22 mouse cellular contexts compared by ENCODE assay signal in the genomic region with DNA sequence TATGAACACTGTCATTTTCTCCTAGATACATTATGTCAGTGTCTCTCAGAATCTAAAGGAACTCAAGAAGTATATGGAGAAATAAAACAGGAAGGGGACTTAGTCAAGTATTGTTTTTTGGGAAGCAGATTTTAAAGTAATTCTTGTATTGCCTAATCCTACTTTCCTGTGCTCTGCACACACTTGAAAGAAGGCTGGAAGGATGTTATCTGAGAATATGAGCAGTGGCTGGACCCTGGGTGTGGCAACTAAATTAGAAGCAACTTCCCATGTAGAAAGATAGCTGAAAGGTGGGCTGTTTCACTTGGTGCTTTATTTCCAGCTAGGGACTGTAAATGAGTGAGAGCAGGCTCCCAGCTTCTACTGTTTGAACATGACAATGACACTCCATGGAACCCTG. TPM values are rescaled to one million over a fixed set of nuclear protein-coding genes. Genes with fewer than 3 reads are reported as not detected.
DNase-seq lines count a peak whose midpoint lies in the region; ATAC-seq and TF ChIP-seq lines count a peak whose summit lies in the region.
"Had no signal": no experiment of that assay in that cellular context is flagged by ENCODE, and none has a peak within 500 bp of the region (broad histone marks: within the 10 kb centered on the region; RNA-seq: fewer than 3 reads in every experiment).

No protein-coding gene starts in this region.

- TF ChIP-seq EP300 in lung, postnatal 0 days (IDR thresholded peaks at IDR 0.05): no peak

- H3K36me3 ChIP-seq in lung, postnatal 0 days (ENCODE audit: insufficient read depth, low read length): no peaks in the 10 kb centered on the region
- H3K36me3 ChIP-seq: embryonic facial prominence, embryonic 15.5 days; forebrain, embryonic 15.5 days; heart, embryonic 10.5 days; limb, embryonic 13.5 days; midbrain, embryonic 13.5 days had no signal

- H3K9ac ChIP-seq in lung, postnatal 0 days (replicated peaks; ENCODE audit: low read depth): no peak overlapping the region
- H3K9ac ChIP-seq: embryonic facial prominence, embryonic 15.5 days; forebrain, embryonic 15.5 days; limb, embryonic 13.5 days; midbrain, embryonic 13.5 days had no signal

- no peak for TF ChIP-seq CTCF in lung, postnatal 0 days (IDR thresholded peaks at IDR 0.05)
- no peak for TF ChIP-seq CTCF in bone marrow macrophage, adult 2 months (IDR thresholded peaks at IDR 0.05; ENCODE audit: low read depth, low read length)

- no peak overlapping the region for H3K4me3 ChIP-seq in lung, postnatal 0 days (ENCODE audit: low read depth, low read length)
- H3K4me3 ChIP-seq in bone marrow macrophage, adult 2 months (ENCODE audit: insufficient read depth, low read length): no peak overlapping the region
- H3K4me3 ChIP-seq: embryonic facial prominence, embryonic 15.5 days; forebrain, embryonic 15.5 days; heart, embryonic 10.5 days; limb, embryonic 13.5 days; midbrain, embryonic 13.5 days had no signal

- DNase-seq in lung, postnatal 0 days (ENCODE audit: low spot score): peak; percentile 63
- no peak for DNase-seq in lung, postnatal 10 days
- DNase-seq in right cerebral cortex, postnatal 4 days: no peak
- DNase-seq: adrenal gland, postnatal 36 days; cerebellum, adult 18-20 months; gastrocnemius, postnatal 25 days; heart, postnatal 10 days; kidney, adult 9 months; kidney, postnatal 25 days; layer of hippocampus, postnatal 36 days had no signal

- no peak overlapping the region for H3K27ac ChIP-seq in lung, postnatal 0 days (ENCODE audit: low read length)
- peak overlapping the region; percentile 84 for H3K27ac ChIP-seq in bone marrow macrophage, adult 2 months (ENCODE audit: insufficient read depth, low read depth, low read length)
- H3K27ac ChIP-seq: embryonic facial prominence, embryonic 15.5 days; forebrain, embryonic 15.5 days; hindbrain, postnatal 0 days; limb, embryonic 13.5 days; midbrain, embryonic 13.5 days had no signal

- H3K27me3 ChIP-seq in lung, postnatal 0 days (replicated peaks; ENCODE audit: insufficient read depth, low read length): no peaks in the 10 kb centered on the region
- H3K27me3 ChIP-seq: embryonic facial prominence, embryonic 15.5 days; forebrain, embryonic 15.5 days; limb, embryonic 13.5 days; midbrain, embryonic 13.5 days; Patski had no signal

- H3K4me1 ChIP-seq in lung, postnatal 0 days (ENCODE audit: insufficient read depth, low read depth, low read length): peaks cover 13% of the 10 kb centered on the region; the same call in 1 of the 2 replicates
- H3K4me1 ChIP-seq in bone marrow macrophage, adult 2 months (ENCODE audit: control insufficient read depth, insufficient read depth, low read length): peaks cover 80% of the 10 kb centered on the region

- H3K4me2 ChIP-seq in lung, postnatal 0 days (replicated peaks; ENCODE audit: low read depth, low read length): no peak overlapping the region
- H3K4me2 ChIP-seq: embryonic facial prominence, embryonic 15.5 days; forebrain, embryonic 15.5 days; limb, embryonic 13.5 days; midbrain, embryonic 13.5 days had no signal

- no peak for TF ChIP-seq POLR2A in bone marrow macrophage, adult 2 months (IDR thresholded peaks at IDR 0.05; ENCODE audit: borderline replicate concordance, low read depth, low read length)

- peak; percentile 23; the same call in 1 of the 2 replicates for ATAC-seq in lung, postnatal 0 days
- peak; percentile 95 for ATAC-seq in granulocyte monocyte progenitor cell, adult 5-6 weeks (replicated peaks; ENCODE audit: poor library complexity, severe bottlenecking)
- ATAC-seq in megakaryocyte-erythroid progenitor cell, adult 5-6 weeks (replicated peaks; ENCODE audit: low FRiP score, low TSS enrichment, poor library complexity, severe bottlenecking): peak; percentile 56; the same call in 1 of the 2 replicates
- no peak for ATAC-seq in CD4-positive, CD25-positive, alpha-beta regulatory T cell, adult 4 months
- ATAC-seq: forebrain, embryonic 15.5 days; hindbrain, postnatal 0 days; intestine, embryonic 16.5 days; midbrain, embryonic 13.5 days; Patski had no signal

- no peaks in the 10 kb centered on the region for H3K9me3 ChIP-seq in lung, postnatal 0 days (ENCODE audit: low read length)
- H3K9me3 ChIP-seq: embryonic facial prominence, embryonic 15.5 days; forebrain, embryonic 15.5 days; heart, embryonic 10.5 days; limb, embryonic 13.5 days; midbrain, embryonic 13.5 days had no signal

RNA-seq across cellular contexts. Expression of gene Dgkd, which starts 20.0 kb away (rescaled TPM):
- 24.3 and 25.5 TPM in 2 replicates for polyA plus RNA-seq in lung, postnatal 0 days (2015; fragmentation: Nextera tagmentation; extraction: Ambion mirVana)
- 91.0 and 100 TPM in 2 replicates for polyA plus RNA-seq in bone marrow macrophage, adult 2 months (2012; ENCODE audit: insufficient read depth, insufficient read length, missing spikeins)
- total RNA-seq in granulocyte monocyte progenitor cell, adult 5-6 weeks (2014; fragmentation: Nextera tagmentation): 71.4 and 92.2 TPM in 2 replicates
- total RNA-seq in granulocyte monocyte progenitor cell, adult 5-6 weeks (2017): 44.7 and 53.7 TPM in 2 replicates
- 35.7 and 42.1 TPM in 2 replicates for total RNA-seq in megakaryocyte-erythroid progenitor cell, adult 5-6 weeks (2014; fragmentation: Nextera tagmentation)
- total RNA-seq in megakaryocyte-erythroid progenitor cell, adult 5-6 weeks (2017): 17.5 and 26.8 TPM in 2 replicates
- polyA plus RNA-seq in CD4-positive, CD25-positive, alpha-beta regulatory T cell, adult 4 months (2017; shearing (Covaris generic)): 10 to 100 TPM; 38.7 to 57.0 TPM
